Mouse (Mus musculus): Measurements from ENCODE around the gene Cracr2b.

GRCm38 (mm10) chr7:141508160-141508559 is 47.3 kb downstream of the Cracr2b start:
- TF ChIP-seq POLR2A (IDR thresholded peaks at IDR 0.05; ENCODE audit: low read depth, low read length) (no peak), CTCF (conservative IDR thresholded peaks at IDR 0.05; ENCODE audit: insufficient read depth, insufficient read length, low read depth, low read length) (no peak)

Measured in kidney, adult 2 months (tissue).